Mouse (Mus musculus) brain, embryonic 14.5 days (tissue): ENCODE data around the gene Dnajb1. TPM values are rescaled to one million over a fixed set of nuclear protein-coding genes. Genes with fewer than 3 reads are reported as not detected.

Experiments used
- DNase-seq: peaks from one replicate; pipeline ENCODE4 v3.0.0-alpha.2; 2011; ENCODE audit warnings: low read depth
- CTCF ChIP-seq: fragments of 200-500 bp; IDR thresholded peaks from 2 replicates; pipeline ENCODE4 v1.5.1; 2012; ENCODE audit warnings: inconsistent platforms, mild to moderate bottlenecking, moderate library complexity, borderline replicate concordance; ENCODE audit not compliant: insufficient read depth, insufficient read length; ENCODE audit errors: extremely low read depth
- POLR2A ChIP-seq: fragments of 200-500 bp; IDR thresholded peaks from 2 replicates; pipeline ENCODE4 v1.6.1; 2012; ENCODE audit warnings: mild to moderate bottlenecking, inconsistent platforms, borderline replicate concordance; ENCODE audit not compliant: poor library complexity, insufficient read depth, insufficient read length, severe bottlenecking; ENCODE audit errors: extremely low read depth
- polyA plus RNA-seq: library from polyadenylated mRNA; depleted of rRNA; stranded (reverse); fragments of >200 nt; gene quantifications from 2 replicates; pipeline ENCODE4 v1.2.3, GENCODE M21; 2012

Gene Dnajb1
- polyA plus RNA-seq, 1 experiment: 38.0 TPM

GRCm38 (mm10) chr8:83598146-83598545, 9.8 kb upstream of the Dnajb1 start:
- TF ChIP-seq POLR2A (no peak), CTCF (peak; percentile 33; the same call in 1 of the 2 replicates)
- DNase-seq: no peak

GRCm38 (mm10) chr8:83599814-83600213, 8.2 kb upstream of the Dnajb1 start:
- no peak for DNase-seq
- TF ChIP-seq CTCF: no peak
- TF ChIP-seq POLR2A: no peak

GRCm38 (mm10) chr8:83602650-83603029, 5.4 kb upstream of the Dnajb1 start:
- TF ChIP-seq POLR2A (no peak), CTCF (no peak)
- DNase-seq: no peak

- TF ChIP-seq POLR2A: peak; percentile 5; the same call in 1 of the 2 replicates
- no peak for TF ChIP-seq CTCF
- peak; percentile 90 for DNase-seq
These were observed 421 bp downstream of the Dnajb1 start for GRCm38 (mm10) chr8:83608398-83608829.

GRCm38 (mm10) chr8:83609086-83609485, 1.1 kb downstream of the Dnajb1 start:
- no peak for TF ChIP-seq POLR2A
- TF ChIP-seq CTCF: no peak
- DNase-seq: peak; percentile 15

GRCm38 (mm10) chr8:83609547-83610180, 1.7 kb downstream of the Dnajb1 start:
- DNase-seq: no peak
- TF ChIP-seq CTCF: no peak
- no peak for TF ChIP-seq POLR2A

GRCm38 (mm10) chr8:83611921-83612320, 3.9 kb downstream of the Dnajb1 start:
- TF ChIP-seq POLR2A: no peak
- no peak for TF ChIP-seq CTCF
- no peak for DNase-seq

- TF ChIP-seq CTCF (no peak), POLR2A (no peak)
- DNase-seq: no peak
These were observed 5.7 kb downstream of the Dnajb1 start for GRCm38 (mm10) chr8:83613695-83614094.

- no peak for TF ChIP-seq POLR2A
- no peak for TF ChIP-seq CTCF
- DNase-seq: no peak
These were observed 8.6 kb downstream of the Dnajb1 start for GRCm38 (mm10) chr8:83616625-83617024.

GRCm38 (mm10) chr8:83617111-83617510, 9.1 kb downstream of the Dnajb1 start:
- TF ChIP-seq POLR2A (no peak), CTCF (no peak)
- no peak for DNase-seq

GRCm38 (mm10) chr8:83618566-83618965, 10.6 kb downstream of the Dnajb1 start:
- TF ChIP-seq POLR2A: no peak
- DNase-seq: no peak

GRCm38 (mm10) chr8:83619568-83620285, 11.7 kb downstream of the Dnajb1 start:
- no peak for DNase-seq
- no peak for TF ChIP-seq POLR2A
- TF ChIP-seq CTCF: no peak
